Mouse (Mus musculus): Measurements from ENCODE around the gene Cpb2. TPM values are rescaled to one million over a fixed set of nuclear protein-coding genes. Genes with fewer than 3 reads are reported as not detected.

Gene Cpb2
- total and polyA plus RNA-seq, 2 experiments from 2014 or later: not detected

GRCm38 (mm10) chr14:75284193-75284915, 42.3 kb downstream of the Cpb2 start, which contains the start of gene Zc3h13:
Gene Zc3h13, plus strand, starts transcription at chr14:75284373.
- Histone ChIP-seq H3K4me2 (ENCODE audit: low read depth) (peak within 1 kb of the TSS; percentile 78), H3K27me3 (ENCODE audit: insufficient read depth, low read length) (no peaks in the 10 kb centered on the region), H3K9me3 (ENCODE audit: low read length) (no peaks in the 10 kb centered on the region), H3K4me3 (ENCODE audit: low read depth, low read length) (peak within 1 kb of the TSS; percentile 100), H3K9ac (peak within 1 kb of the TSS; percentile 95), H3K27ac (ENCODE audit: low read depth, low read length) (peak within 1 kb of the TSS; percentile 91), H3K36me3 (ENCODE audit: insufficient read depth) (no peaks in the 10 kb centered on the region), H3K4me1 (ENCODE audit: insufficient read depth) (peaks cover 19% of the 10 kb centered on the region)
- peak; percentile 26; the same call in 1 of the 2 replicates for TF ChIP-seq CTCF (IDR thresholded peaks at IDR 0.05; ENCODE audit: low read depth)
- ATAC-seq (peak; percentile 97), DNase-seq (peak; percentile 97)
- WGBS: under 1% methylated on average over 61 of the region's 61 CpGs

DNA sequence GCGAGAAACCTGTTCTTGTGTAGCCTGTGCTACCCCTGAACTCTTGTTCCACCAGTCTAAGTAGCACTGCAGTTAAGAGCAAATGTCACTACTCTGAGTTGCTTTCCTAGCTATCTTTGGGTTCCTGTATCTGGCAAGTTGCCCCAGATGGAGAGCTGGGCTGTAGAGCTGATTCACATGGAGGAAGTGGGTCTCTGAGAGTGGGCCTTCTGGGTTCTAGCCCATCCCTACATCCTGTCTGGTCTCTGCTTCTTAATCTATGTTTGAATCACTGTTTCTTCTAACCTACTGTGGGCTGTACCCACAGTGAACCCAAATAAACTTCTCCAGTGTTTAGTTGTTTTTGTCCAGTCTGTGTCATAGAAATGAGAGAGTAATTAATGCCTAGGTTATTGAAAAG, 59.0 kb downstream of the Cpb2 start:
- no peak overlapping the region for H3K4me3 ChIP-seq (ENCODE audit: low read depth, low read length)
- ATAC-seq: no peak
- 97% methylated on average over 1 of the region's 1 CpGs for WGBS
- no peak overlapping the region for H3K4me2 ChIP-seq (ENCODE audit: low read depth)
- H3K27me3 ChIP-seq (ENCODE audit: insufficient read depth, low read length): no peaks in the 10 kb centered on the region
- TF ChIP-seq CTCF (IDR thresholded peaks at IDR 0.05; ENCODE audit: low read depth): no peak
- no peak overlapping the region for H3K27ac ChIP-seq (ENCODE audit: low read depth, low read length)
- peaks cover under 1% of the 10 kb centered on the region; the same call in 1 of the 2 replicates for H3K36me3 ChIP-seq (ENCODE audit: insufficient read depth)
- no peaks in the 10 kb centered on the region for H3K4me1 ChIP-seq (ENCODE audit: insufficient read depth)
- no peak overlapping the region for H3K9ac ChIP-seq
- H3K9me3 ChIP-seq (ENCODE audit: low read length): no peaks in the 10 kb centered on the region
- no peak for DNase-seq

DNA sequence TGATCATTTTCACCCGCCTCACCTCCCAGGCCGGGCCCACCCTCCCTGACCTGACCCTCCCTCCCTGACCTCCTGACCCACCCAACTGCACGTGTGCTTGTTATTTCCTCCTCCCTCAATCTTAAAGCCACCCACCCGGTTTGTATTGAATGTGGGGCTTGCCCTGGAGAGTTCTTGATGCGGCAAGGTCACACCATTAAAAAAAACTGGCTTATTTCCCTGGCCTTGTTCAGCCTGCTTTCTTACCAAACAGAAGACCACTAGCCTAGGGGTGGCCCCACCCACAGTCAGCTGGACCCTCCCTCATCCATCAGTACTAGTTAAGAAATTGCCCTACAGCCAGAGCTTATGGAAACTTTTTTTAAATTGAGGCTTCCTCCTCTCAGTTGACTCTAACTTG, 61.7 kb downstream of the Cpb2 start:
- DNase-seq (no peak), ATAC-seq (no peak)
- H3K4me3 ChIP-seq (ENCODE audit: low read depth, low read length): no peak overlapping the region
- H3K4me2 ChIP-seq (ENCODE audit: low read depth): no peak overlapping the region
- no peak overlapping the region for H3K27ac ChIP-seq (ENCODE audit: low read depth, low read length)
- H3K9me3 ChIP-seq (ENCODE audit: low read length): no peaks in the 10 kb centered on the region
- WGBS: 51% methylated on average over 5 of the region's 5 CpGs
- TF ChIP-seq CTCF (IDR thresholded peaks at IDR 0.05; ENCODE audit: low read depth): no peak
- no peaks in the 10 kb centered on the region for H3K36me3 ChIP-seq (ENCODE audit: insufficient read depth)
- H3K4me1 ChIP-seq (ENCODE audit: insufficient read depth): no peaks in the 10 kb centered on the region
- no peak overlapping the region for H3K9ac ChIP-seq
- no peaks in the 10 kb centered on the region for H3K27me3 ChIP-seq (ENCODE audit: insufficient read depth, low read length)

DNA sequence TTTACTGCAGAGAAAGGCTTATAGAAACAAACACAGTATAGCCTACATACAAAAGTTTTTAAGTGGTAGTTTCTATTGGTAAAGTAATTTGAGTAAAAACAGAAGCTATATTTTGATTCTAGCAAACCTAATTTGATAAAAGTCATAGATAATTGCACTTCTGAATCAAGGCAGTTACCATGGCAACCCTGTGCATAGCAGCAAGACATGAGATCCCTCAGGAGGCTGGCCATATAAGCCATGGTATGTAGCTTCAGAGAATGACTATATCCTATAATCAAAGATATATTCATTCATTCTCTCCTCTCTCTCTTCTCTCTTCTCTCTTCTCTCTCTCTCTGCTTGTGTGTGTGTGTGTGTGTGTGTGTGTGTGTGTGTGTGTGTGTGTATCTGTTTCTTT, 65.8 kb downstream of the Cpb2 start:
- no peak for TF ChIP-seq CTCF (IDR thresholded peaks at IDR 0.05; ENCODE audit: low read depth)
- Histone ChIP-seq H3K27ac (ENCODE audit: low read depth, low read length) (no peak overlapping the region), H3K4me1 (ENCODE audit: insufficient read depth) (no peaks in the 10 kb centered on the region), H3K9me3 (ENCODE audit: low read length) (no peaks in the 10 kb centered on the region), H3K4me3 (ENCODE audit: low read depth, low read length) (no peak overlapping the region), H3K9ac (no peak overlapping the region), H3K27me3 (ENCODE audit: insufficient read depth, low read length) (no peaks in the 10 kb centered on the region), H3K4me2 (ENCODE audit: low read depth) (no peak overlapping the region), H3K36me3 (ENCODE audit: insufficient read depth) (0 out of 2 replicates have a peak, but pooled peaks cover 3% of the 10 kb centered on the region)
- peak; percentile 36 for DNase-seq
- no peak for ATAC-seq

- H3K4me2 ChIP-seq (ENCODE audit: low read depth): no peak overlapping the region
- DNase-seq (peak; percentile 35), ATAC-seq (no peak)
- H3K27ac ChIP-seq (ENCODE audit: low read depth, low read length): no peak overlapping the region
- TF ChIP-seq CTCF (IDR thresholded peaks at IDR 0.05; ENCODE audit: low read depth): peak; percentile 54
- no peak overlapping the region for H3K9ac ChIP-seq
- no peaks in the 10 kb centered on the region for H3K4me1 ChIP-seq (ENCODE audit: insufficient read depth)
- WGBS: 60% methylated on average over 5 of the region's 5 CpGs
- 0 out of 2 replicates have a peak, but pooled peaks cover 3% of the 10 kb centered on the region for H3K36me3 ChIP-seq (ENCODE audit: insufficient read depth)
- H3K4me3 ChIP-seq (ENCODE audit: low read depth, low read length): no peak overlapping the region
- no peaks in the 10 kb centered on the region for H3K9me3 ChIP-seq (ENCODE audit: low read length)
- H3K27me3 ChIP-seq (ENCODE audit: insufficient read depth, low read length): no peaks in the 10 kb centered on the region
Observed at GRCm38 (mm10) chr14:75309336-75309992, 67.4 kb downstream of the Cpb2 start.

DNA sequence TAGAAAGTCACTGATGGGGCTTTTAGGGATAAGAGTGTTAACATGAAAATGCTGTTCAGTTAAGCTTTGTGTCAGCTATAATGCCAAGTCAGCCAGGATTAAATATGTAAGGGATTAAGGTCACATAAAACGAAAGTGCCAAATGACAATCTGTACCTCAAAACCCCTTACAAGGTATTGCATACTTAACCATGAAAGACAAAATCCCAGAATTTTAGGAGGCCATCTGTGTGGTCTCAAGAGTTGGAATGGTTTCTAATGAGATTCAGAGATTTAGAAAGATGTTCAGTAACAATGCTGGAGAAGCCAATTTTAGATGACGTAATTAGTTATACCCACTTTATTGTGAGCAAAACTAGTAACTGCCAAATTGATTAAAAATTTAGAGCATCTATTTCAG, 72.4 kb downstream of the Cpb2 start:
- no peak overlapping the region for H3K27ac ChIP-seq (ENCODE audit: low read depth, low read length)
- DNase-seq: peak; percentile 52
- 31% methylated on average over 2 of the region's 2 CpGs for WGBS

DNA sequence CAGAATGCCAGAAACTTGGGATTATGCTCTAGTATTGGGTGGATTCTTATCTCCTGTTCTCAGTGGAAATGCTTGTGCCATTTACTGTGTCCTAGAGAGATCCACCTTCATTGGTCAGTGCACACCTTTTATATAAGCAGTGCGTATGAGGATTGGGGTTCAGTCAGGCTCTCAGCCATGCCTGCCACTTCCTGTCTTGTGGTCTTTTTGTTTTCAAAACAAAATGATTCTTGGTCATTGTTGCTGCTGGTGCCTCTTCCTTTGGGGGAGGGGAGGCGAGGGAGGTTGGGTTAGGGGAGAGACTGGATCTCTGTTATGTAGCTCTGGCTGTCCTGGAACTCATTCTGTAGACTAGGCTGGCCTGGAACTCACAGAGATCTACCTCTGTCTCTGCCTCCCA, 76.6 kb downstream of the Cpb2 start:
- 95% methylated on average over 2 of the region's 2 CpGs for WGBS
- H3K27ac ChIP-seq (ENCODE audit: low read depth, low read length): no peak overlapping the region
- no peak for TF ChIP-seq CTCF (IDR thresholded peaks at IDR 0.05; ENCODE audit: low read depth)
- no peak overlapping the region for H3K4me2 ChIP-seq (ENCODE audit: low read depth)
- no peaks in the 10 kb centered on the region for H3K4me1 ChIP-seq (ENCODE audit: insufficient read depth)
- no peaks in the 10 kb centered on the region for H3K27me3 ChIP-seq (ENCODE audit: insufficient read depth, low read length)
- ATAC-seq (no peak), DNase-seq (no peak)
- H3K9ac ChIP-seq: no peak overlapping the region
- no peaks in the 10 kb centered on the region for H3K9me3 ChIP-seq (ENCODE audit: low read length)
- no peak overlapping the region for H3K4me3 ChIP-seq (ENCODE audit: low read depth, low read length)
- peaks cover 23% of the 10 kb centered on the region for H3K36me3 ChIP-seq (ENCODE audit: insufficient read depth)

More for the DNA sequence above, 72.4 kb downstream of the Cpb2 start:
- no peak for TF ChIP-seq CTCF (IDR thresholded peaks at IDR 0.05; ENCODE audit: low read depth)
- Histone ChIP-seq H3K4me3 (ENCODE audit: low read depth, low read length) (no peak overlapping the region), H3K4me1 (ENCODE audit: insufficient read depth) (no peaks in the 10 kb centered on the region), H3K36me3 (ENCODE audit: insufficient read depth) (0 out of 2 replicates have a peak, but pooled peaks cover 3% of the 10 kb centered on the region), H3K9ac (no peak overlapping the region), H3K27me3 (ENCODE audit: insufficient read depth, low read length) (no peaks in the 10 kb centered on the region), H3K9me3 (ENCODE audit: low read length) (no peaks in the 10 kb centered on the region), H3K4me2 (ENCODE audit: low read depth) (no peak overlapping the region)
- ATAC-seq: peak; percentile 32; the same call in 1 of the 2 replicates
